Comparison of ENCODE assay signal across 11 mouse cellular contexts in the genomic region with DNA sequence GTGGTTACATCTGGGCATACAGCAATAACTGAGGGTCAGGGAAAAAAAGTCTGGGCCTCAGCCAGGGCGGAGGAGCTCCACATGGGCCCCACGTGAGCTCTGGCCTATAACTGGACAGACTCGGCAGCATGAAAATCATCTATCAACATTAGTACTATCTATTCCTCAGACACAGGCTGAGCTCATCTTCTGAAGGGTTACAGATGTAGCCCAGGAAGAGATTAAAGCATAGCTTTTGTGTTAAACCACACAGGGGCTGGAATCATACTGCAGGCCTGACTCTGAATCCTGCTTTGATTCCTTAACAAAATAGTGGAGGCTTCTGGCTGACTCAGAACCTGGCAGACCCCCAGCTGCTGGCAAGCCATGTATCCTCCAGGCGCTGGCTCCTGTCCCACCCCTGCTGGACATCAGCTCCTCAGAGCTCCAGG. TPM values are rescaled to one million over a fixed set of nuclear protein-coding genes. Genes with fewer than 3 reads are reported as not detected.
DNase-seq lines count a peak whose midpoint lies in the region; ATAC-seq lines count a peak whose summit lies in the region.
"Had no signal": no experiment of that assay in that cellular context is flagged by ENCODE, and none has a peak within 500 bp of the region (broad histone marks: within the 10 kb centered on the region; RNA-seq: fewer than 3 reads in every experiment).

No protein-coding gene starts in this region.

- peak; percentile 43 to 63 for DNase-seq in layer of hippocampus, postnatal 10 days (ENCODE audit: low spot score in 2 of 2)
- DNase-seq in layer of hippocampus, adult 9-11 months, result no peak
- peak; percentile 85 for DNase-seq in adrenal gland, postnatal 10 days
- DNase-seq in gastrocnemius, postnatal 4 days (ENCODE audit: low spot score in 2 of 2), result peak; percentile 55 to 72
- DNase-seq in embryo, embryonic 10 days (ENCODE audit: low spot score), result no peak
- no peak for DNase-seq in right cerebral cortex, adult 2 months (ENCODE audit: low spot score in 2 of 2)

- H3K27ac ChIP-seq in limb, embryonic 15.5 days, result peak overlapping the region; percentile 57
- H3K27ac ChIP-seq: embryonic facial prominence, embryonic 12.5 days; liver, embryonic 14.5 days had no signal

- H3K36me3 ChIP-seq in limb, embryonic 15.5 days, result peaks cover 46% of the 10 kb centered on the region

- no peaks in the 10 kb centered on the region for H3K27me3 ChIP-seq in limb, embryonic 15.5 days
- H3K27me3 ChIP-seq: embryonic facial prominence, embryonic 12.5 days had no signal

- H3K4me1 ChIP-seq in limb, embryonic 15.5 days, result peaks cover 11% of the 10 kb centered on the region
- H3K4me1 ChIP-seq: embryonic facial prominence, embryonic 12.5 days had no signal

- ATAC-seq in limb, embryonic 15.5 days (ENCODE audit: insufficient number of reproducible peaks, low FRiP score, low TSS enrichment, low read depth), result no peak
- ATAC-seq in CD4-positive, CD25-positive, alpha-beta regulatory T cell, adult 4 months, result no peak

- no peaks in the 10 kb centered on the region for H3K9me3 ChIP-seq in limb, embryonic 15.5 days
- H3K9me3 ChIP-seq: embryonic facial prominence, embryonic 12.5 days had no signal

- H3K9ac ChIP-seq in limb, embryonic 15.5 days, result no peak overlapping the region
- H3K9ac ChIP-seq: embryonic facial prominence, embryonic 12.5 days; liver, embryonic 14.5 days had no signal

- no peak overlapping the region for H3K4me3 ChIP-seq in limb, embryonic 15.5 days
- H3K4me3 ChIP-seq: embryonic facial prominence, embryonic 12.5 days had no signal

- H3K4me2 ChIP-seq in limb, embryonic 15.5 days, result no peak overlapping the region
- H3K4me2 ChIP-seq: embryonic facial prominence, embryonic 12.5 days had no signal

- 55% methylated on average over 4 of the region's 4 CpGs for WGBS in limb, embryonic 15.5 days

RNA-seq across cellular contexts. Expression of a gene that starts 7.4 kb away (rescaled TPM):
- total RNA-seq in layer of hippocampus, postnatal 10 days (2021), result 1 to 10 TPM; 4.5 to 4.6 TPM
- total RNA-seq in adrenal gland, postnatal 10 days (2021), result 1 to 10 TPM; 4.0 to 5.4 TPM
- total RNA-seq in gastrocnemius, postnatal 4 days (2021), result 1 to 10 TPM; 1.7 to 2.0 TPM
- 4.0 and 6.0 TPM in 2 replicates for polyA plus RNA-seq in limb, embryonic 15.5 days (2015; fragmentation: Nextera tagmentation; extraction: Ambion mirVana)
- not detected for polyA plus RNA-seq in CD4-positive, CD25-positive, alpha-beta regulatory T cell, adult 4 months (2017; shearing (Covaris generic))

RNA-seq across cellular contexts. Expression of a gene that starts 22.8 kb away (rescaled TPM):
- not detected for total RNA-seq in layer of hippocampus, postnatal 10 days (2021)
- total RNA-seq in adrenal gland, postnatal 10 days (2021), result not detected
- total RNA-seq in gastrocnemius, postnatal 4 days (2021), result not detected
- polyA plus RNA-seq in limb, embryonic 15.5 days (2015; fragmentation: Nextera tagmentation; extraction: Ambion mirVana), result 1.5 and 3.1 TPM in 2 replicates
- not detected for polyA plus RNA-seq in CD4-positive, CD25-positive, alpha-beta regulatory T cell, adult 4 months (2017; shearing (Covaris generic))
- total RNA-seq: ES-E14 had no signal
- polyA plus RNA-seq: embryonic facial prominence, embryonic 12.5 days; liver, embryonic 14.5 days had no signal

Comparison
In these comparisons a context has a peak if more than half of its experiments do, and no peak if none do; other contexts are left out.
1. DNase-seq: peak in layer of hippocampus, postnatal 10 days (2 of 2), adrenal gland, postnatal 10 days (single experiment) and gastrocnemius, postnatal 4 days (2 of 2); none in layer of hippocampus, adult 9-11 months (single experiment), embryo, embryonic 10 days (single experiment) and right cerebral cortex, adult 2 months (0 of 2).